Mouse (Mus musculus) layer of hippocampus, adult 8-10 months (tissue): ENCODE data around the gene Tph1. TPM values are rescaled to one million over a fixed set of nuclear protein-coding genes. Genes with fewer than 3 reads are reported as not detected.
A peak's percentile ranks its signal among the peaks of the same experiment; 100 is the strongest.

Experiments used
- DNase-seq, 2 experiments: peaks; one replicate each; pipeline ENCODE4 v3.0.0; 2022; ENCODE audit warnings: low spot score in 2 of 2
- total RNA-seq, 4 experiments: library from RNA; stranded (reverse); gene quantifications; 2 replicates each; pipeline ENCODE4 v1.2.4; 2022

The Tph1 gene
- total RNA-seq, 4 experiments from 2014 or later = 0.25 to 2.3 TPM; not detected in 2

DNA sequence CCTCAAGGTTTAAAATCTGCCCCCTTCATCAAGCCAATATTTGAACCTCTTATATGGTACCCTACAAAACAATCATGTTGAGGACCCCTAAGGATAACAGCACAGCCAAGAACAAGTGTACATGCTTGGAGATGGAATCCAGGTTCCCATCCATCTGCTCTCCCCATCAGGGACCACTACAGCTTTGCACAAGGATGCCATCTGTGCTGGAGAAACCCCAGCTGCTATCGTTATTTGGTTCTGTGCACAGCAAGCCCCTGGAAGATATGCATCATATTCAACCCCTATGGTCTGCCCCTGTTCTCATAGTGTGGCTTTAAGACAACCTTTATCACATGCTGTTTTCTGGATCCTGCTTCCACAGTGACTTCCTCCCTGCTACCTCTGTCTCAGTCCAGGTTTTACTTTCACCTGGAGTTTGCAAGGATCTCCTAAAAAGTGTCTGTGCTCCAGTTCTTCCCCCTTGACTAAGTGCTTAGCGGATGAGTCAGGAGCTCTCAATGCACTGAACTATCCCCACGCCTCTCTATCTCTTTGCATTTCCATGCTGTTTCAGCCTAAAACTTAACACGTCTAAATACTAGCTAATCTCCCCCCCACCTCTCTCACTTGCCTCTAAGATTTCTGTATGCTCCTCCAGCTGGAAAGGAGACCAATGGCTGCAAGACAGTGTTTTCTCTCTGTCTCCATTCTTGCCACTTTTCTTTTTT, 23.8 kb downstream of the Tph1 start:
- peak in 1 of 2 experiments; percentile 47 for DNase-seq

DNA sequence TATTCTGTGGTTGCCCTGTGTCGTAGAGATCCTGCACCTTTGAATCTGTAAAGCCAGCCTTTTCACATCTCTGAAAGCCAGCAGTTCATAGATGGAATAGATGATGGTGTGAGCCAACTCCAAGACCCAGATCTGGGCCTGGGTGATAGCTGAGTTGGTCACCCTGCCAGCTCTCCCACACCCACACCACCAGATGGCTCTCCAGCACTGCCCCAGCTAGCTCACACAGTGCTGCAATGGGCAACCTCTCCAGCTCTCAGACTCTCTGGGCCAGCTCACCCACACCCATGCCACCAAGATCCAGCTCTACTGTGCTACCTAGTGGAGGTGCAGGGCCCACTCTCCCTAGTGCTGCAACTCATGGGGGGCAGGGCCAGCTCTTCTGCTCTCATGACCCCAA, 29.2 kb downstream of the Tph1 start:
- DNase-seq = no peak

DNA sequence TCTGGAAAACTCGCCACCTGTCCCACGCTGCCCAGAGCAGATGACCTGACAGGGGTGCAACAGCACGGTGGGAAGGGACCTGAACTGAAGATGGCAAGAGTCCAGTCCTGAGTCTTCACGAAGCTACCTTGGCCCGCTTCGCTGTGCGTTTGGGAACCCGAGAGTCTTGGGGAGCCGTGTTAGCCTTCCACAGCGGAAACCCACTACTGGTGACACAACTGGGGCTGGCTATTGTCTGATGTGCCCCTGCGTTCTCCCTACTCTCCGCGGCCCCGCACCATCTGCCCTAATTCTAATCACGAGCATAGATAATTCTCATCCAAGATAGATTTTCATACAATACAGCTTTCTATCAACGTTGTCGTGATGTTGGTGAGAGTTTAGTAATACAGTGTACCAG, 32.3 kb downstream of the Tph1 start:
- DNase-seq = no peak

DNA sequence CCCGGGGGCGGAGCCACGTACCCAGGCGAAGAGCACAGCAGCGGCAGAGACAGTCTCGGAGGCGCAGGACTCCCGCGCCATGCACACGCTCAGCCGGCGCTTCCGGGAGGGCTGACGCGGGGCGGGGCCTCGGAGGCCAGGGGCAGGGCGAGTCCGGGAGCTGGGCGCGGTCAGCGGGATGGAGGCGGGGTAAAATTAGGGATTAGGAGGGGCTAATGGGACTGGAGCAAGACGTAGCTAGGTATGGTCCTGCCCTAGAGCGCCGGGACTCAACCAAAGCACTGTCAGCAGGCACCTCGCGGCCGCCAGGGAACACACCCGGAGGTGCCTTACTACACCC, 32.7 kb downstream of the Tph1 start, which contains the start of gene Sergef:
Gene Sergef, minus strand, starts transcription at position 116 of the 340 bp plus-strand sequence.
- peak; percentile 83 to 84 for DNase-seq

DNA sequence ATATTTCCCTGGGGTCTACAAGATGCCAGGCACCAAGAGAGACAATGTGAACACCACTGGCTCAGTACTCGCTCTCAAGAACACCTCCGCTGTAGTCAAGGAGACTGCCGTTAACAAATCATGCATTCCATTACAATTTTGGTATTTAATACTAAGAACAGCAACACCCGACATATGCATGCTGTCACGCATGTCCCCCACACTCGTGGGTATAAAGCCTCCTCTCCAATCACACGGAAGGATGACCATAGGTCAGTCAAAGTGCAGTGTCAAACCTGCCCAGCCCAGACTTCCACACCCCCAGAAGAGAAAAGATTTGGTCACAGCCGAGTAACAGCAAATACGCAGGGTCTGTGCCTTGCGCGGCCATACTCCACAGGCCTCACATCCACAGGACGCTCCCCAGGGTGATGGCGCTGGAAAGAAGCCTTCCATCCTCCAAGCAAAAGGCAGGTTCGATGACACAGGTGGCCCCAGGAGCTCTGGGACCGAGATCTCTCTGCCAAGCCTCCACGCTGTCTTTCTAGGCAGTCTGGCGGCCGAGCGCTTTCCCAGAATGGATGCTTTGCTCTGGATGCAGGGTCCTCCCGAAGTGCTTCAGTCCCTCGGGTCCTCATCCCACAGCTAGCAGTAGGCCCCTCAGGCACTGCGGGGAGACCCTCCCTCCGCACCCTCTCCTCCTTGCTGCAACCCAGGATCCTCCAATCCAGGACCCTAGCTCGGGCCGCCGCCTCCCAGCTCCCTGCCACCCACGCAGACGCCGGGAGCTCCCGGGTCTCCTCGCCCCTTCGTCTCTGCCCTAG, 33.2 kb downstream of the Tph1 start:
- no peak for DNase-seq

DNA sequence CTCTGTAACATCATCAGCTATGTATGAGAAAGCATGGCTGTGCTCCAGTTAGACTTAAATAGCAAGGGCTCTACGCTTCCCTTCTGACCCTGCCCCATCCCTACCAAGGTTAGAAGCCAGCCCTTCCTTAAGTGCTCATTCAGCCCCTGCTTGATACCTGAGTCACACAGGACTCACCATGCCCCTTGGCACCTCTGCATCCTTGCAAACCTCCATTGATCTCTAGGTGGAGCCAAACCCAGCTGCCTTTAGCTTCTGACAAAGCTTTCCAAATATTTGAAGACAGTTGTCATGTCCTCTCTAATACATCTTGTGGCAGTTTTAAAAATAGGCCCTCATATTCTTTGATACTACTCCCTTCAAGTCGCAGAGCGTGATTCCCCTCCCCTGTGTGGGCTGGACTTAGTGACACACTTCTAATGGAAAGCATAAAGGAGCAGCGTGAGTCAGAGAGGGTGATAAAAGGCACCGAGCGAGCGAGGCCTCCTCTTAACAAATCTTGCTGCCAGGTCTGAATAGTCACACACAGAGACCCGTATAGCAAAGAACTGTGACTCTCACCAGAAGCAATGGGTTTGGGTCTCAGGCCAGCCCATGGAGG, 43.9 kb downstream of the Tph1 start:
- DNase-seq = no peak

DNA sequence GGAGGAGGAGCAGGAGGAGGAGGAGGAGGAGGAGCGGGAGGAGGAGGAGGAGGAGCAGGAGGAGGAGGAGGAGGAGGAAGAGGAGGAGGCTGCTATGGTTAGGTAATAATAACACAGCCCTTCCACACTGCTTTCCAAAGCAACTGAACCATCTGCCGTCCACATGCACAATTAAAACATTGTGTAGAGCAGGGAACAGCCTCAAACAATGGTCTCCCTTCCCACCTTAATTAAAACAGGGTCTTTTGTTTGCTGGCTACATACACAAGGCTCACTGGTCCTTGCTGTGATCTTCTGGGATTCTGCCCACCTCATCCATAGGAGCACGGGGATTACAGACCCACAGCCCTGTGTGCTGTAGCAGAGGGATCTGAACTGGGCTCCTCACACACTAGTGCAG, 48.4 kb downstream of the Tph1 start:
- DNase-seq = peak in 1 of 2 experiments; percentile 45

DNA sequence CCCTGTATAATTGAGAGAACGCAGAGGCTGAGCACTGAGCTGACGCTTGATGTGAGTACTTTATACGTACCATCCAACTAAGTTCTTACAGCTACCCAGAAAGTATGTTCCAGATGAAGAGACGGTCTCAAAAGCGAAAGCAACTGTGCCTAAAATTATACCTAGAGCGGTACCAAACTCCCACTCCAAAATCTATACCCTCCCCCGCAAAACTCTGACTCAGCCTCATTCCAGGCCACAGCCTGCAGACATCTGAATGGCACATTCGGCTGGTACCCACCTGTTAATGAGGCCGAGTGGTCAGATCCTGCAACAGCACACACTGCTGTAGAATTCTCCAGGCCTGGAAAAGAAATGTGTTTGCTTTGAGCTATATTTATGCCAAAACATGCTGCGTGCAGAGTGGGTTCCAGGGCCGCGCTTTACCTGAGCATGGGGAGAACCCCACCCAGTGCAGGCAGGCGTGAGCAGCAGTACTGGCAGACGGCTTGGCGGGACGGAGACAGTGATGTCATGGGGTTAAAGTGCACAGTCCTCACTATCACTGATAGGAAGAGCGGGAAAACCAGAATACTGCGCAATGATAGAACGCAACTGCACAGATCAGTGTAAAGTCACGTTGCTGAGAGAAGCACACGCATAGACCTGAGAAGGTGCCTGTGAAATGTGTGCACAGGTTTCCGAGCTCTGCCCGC, 53.8 kb downstream of the Tph1 start:
- DNase-seq = no peak

DNA sequence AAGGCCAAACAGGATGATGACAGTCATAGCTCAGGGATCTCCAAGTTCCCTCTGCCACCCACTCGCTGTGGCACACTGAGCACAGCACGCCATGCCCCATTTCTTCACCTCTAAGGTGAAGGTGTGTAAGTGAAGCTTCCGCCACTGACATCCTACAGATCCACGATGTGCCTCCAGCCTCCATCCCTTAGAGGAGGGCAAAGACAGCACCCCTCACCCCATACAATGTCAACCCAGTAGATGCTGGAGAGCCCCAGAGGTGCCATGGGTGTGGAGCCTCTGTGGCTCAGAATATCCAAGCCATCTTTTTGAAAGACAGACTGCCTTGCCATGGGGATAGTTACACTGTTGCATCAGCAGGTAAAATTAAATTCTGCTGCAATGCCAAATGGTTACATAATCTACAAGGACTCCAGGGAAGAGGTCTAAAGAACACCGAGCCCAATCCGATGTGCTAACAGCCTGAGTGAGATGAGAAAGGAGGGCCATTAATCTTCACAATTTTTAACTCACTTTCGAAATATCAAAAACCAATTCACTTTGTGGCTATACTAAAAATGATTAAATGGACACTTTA, 55.8 kb downstream of the Tph1 start:
- DNase-seq = no peak

DNA sequence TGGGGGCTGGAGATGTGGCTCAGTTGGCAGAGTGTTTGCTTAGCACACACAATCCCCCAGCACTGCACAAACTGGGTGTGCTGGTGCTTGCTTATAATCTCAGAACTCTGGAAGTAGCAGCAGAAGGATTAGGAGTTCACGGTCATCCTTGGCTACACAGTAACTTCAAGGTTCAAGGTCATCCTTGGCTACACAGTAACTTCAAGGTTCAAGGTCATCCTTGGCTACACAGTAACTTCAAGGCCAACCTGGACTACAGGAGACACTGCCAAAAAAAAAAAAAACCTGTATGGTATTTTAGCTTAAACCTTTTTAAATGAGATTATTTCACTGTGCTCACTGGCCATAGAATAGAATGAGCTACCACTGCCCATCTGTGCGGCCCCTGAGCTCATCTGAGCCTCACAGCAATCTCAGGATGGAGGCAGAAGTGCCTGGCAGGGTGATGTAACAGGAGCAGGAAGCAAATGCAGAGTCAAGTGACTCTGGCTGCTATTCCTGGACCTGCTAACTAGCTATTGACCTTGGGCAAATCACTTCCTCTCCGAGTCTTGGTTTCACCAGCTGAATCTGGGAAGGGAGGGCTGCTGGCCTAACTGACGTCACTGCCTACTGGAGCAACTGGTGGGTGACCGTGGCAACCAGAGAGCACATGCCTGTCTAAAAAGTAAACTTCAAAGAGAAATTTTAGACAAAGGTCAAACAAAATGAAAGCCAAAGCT, 56.9 kb downstream of the Tph1 start:
- DNase-seq = no peak

DNA sequence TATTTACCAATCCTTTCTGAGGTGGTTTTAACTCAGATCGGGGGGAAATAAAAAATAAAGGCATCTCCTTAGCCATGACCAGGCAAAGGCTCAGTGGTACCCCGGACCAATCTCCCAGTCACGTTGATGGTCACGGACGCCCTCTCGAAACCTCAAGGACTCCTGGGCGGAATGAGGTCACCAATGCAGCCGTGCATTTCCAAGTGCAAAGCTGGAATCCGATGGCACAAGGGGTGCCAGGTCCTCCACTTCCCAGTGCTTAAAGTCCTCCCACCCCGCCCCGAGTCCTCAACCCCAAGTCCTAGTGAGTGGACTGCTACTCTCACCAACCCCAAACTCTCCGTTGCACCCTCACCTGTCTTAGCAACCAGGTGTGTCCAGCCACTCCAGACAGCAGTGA, 58.1 kb downstream of the Tph1 start:
- DNase-seq = no peak

DNA sequence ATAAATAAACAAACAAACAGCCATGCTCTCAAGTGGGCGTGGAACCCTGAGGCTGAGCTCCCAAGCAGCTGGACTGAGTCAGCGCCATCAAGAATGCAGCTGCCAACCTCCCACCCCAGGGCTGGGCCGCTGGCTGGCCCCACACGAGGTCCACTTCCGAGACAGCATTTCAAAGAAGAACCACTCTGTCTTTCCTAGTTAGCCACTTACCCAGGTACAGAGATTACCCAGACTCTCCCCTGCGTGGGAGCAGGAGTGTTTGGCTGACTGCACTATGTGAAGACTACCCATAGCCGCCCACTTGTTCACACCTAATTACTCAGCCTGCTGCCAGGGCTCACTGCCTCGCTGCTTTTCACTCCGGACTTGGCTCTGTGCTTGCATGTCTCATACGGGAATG, 59.2 kb downstream of the Tph1 start:
- no peak for DNase-seq

DNA sequence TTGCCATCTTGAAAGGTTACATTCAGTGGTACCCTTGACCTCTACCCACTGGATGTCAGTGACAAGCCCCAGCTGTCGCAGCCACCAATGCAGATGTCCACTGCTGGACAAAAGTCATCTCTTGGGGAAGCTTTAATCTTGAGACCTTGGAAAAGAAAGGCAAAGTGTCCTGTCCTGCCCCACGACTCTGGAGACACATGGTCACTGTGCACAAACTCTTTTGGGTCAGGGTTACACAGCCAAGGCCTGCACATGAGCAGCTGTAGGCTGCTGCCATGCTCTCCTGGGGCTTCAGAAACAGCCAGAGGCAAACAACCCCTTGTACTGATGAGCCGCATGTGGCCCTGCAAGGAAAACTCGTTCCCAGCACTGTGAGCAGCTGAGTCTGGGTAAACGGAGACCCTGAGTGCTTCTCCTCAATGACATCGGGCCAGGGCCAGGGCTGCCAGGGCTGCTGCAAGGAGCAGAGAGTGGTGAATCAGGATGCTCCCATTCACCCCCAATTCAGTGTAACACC, 59.9 kb downstream of the Tph1 start:
- no peak for DNase-seq

DNA sequence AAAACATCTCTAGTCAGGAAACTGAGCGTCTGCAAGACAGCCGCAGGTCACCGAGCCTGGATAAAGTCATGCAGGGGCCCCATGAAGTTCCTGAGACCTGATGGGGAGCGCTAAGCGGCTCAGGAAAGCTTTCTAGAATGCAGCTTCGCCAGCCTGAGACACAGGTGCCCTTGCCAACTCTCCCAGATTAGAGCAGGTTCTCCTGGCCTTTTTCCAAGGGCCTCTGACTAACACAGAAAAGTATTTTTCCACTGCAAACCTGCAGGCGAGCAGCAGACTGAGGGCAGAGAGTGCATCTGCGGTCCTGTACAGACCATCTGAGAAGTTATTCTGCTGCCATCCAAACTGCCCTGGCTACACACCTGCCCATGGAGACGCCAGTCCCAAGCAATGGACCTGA, 60.4 kb downstream of the Tph1 start:
- DNase-seq = no peak

DNA sequence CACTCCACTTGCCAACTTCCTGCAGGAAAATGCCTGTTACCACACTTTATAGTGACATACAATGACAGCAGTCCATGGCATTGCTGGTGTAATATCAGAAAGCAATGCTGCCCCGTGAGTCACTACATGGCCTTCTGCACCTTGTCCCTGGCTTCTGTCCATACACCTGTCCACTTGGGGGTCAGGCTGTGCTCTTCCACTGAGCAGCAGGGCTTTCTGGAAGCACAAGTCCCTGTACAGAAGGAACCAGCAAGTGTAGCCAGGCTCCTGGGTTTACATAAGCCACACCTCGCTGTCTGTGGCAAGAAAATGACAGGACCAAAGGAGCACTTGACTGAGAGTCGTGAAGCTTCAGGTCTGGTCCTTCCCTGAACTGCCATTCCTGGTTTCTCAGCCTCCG, 63.0 kb downstream of the Tph1 start:
- DNase-seq = no peak

DNA sequence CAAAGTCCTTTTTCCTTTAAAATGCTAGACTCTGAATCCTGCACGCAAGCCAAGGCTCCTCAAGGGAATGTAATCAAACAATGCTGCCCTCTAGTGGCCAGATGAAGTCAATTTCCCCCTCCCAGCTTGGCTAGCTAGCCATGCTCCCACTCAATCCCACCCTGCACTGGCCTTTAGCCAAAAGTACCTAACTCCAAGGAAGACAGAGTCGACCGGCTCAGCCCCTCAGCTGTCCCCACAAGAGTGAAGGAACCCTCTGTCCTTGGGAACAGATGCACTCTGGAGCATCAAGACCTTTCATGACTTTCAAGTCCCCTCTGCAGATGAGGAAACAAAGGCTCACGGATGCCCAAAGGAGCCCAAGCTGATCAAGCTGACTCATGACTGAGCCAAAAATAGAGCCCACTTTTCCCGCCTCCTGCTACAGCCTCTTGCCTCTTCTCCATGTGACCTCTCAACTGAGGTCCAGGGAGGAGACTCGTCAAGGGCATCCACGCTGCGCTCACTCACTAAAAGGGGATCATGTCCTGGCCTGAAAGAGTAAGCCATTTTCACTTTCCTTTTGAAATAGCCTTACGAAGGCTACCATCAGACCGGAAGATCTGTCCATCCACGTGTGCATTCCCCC, 64.8 kb downstream of the Tph1 start:
- peak; percentile 50 to 73 for DNase-seq

DNA sequence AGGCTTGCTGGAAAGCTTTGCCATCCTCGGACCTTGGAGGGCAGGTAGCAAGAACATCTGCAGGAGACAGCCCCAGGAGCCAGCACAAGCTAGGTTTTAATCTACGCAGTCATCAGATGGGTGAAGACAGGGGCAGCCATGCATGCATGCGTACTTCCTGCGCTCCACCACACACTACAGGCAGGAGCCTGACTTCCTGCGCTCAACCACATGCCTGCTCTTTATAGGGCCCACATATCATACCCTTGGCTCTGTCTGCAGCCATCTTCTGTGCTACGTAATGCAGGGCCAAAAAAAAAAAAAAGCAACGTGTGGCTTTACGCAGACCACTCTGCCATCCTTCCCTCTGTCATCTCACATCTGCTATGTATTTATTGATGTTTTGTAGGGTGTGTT, 65.3 kb downstream of the Tph1 start:
- no peak for DNase-seq

DNA sequence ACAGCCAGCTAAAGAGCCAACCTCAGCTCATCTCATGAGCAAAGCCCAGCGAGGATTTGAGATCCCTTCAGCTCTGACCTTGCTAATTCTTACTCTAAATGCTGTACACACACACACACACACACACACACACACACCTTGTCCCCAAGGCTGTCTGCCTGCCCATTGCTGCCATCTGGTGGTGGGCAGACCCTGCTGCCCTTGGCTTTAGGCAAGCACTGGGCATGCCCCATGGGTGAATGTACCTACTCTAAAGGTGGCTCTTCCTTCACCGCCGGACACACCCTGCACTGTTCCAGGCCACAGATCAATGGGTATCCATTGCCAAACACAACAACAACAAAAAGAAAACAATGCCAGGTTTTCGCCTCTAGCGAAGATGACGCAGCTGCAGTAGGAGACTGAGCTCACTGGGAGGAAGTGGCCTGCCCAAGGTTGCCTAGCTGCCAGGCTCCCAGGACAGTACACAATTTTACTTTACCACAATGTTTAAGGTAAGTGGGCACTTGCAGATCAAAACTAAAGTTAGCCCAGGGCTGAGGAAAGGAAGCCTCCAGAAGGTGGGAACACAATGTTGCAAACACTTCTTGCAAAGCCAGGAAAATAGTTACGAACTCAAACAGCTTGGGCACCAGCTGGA, 65.8 kb downstream of the Tph1 start:
- peak; percentile 48 to 72 for DNase-seq

DNA sequence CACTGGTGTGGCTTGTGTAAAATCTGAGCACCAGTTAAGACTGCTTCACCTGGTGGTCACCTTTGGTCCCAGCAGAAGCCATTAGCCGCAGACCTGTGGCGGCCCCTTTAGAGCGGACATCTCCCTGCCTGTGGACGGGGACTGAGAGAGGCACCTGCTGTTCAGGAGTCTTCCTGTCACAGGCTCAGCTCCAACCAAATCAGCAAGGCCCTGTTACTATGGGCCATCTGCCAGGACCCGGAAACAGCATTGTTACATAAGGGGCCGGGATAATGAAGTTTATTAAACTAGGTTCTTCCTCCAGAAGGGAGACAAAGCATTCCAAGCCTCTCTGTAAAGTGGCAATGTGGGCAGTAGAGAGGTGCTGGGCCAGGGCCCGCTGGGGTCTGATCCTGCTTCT, 69.3 kb downstream of the Tph1 start:
- peak in 1 of 2 experiments; percentile 62 for DNase-seq

DNA sequence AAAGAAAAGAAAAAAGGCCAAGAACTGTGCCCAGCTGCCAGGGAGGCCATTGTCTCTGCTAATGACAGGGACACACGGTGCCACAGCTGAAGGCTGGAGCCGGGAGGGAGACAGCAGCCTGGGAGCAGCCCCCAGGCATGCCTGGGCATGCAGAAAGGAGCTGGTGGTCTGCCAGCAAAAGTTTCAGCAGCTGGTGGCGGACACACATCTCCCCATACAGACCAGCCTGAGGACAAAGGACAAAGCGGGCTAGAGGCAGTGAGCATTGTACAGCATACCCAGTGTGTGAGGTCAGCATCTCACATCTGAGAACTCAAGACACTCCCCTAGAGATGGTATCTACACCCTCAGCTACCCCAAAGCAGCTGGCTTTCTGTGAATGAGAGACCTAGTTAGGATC, 70.3 kb downstream of the Tph1 start:
- no peak for DNase-seq
